Mouse (Mus musculus): ENCODE measurements around the gene Wwox.
A peak's percentile ranks its signal among the peaks of the same experiment; 100 is the strongest.

The Wwox gene

GRCm38 (mm10) chr8:115025390-115026098, 586.1 kb downstream of the Wwox start:
- DNase-seq (ENCODE audit: low spot score) = no peak

- no peak for DNase-seq (ENCODE audit: low spot score)
Measured at GRCm38 (mm10) chr8:115026201-115026600, 586.7 kb downstream of the Wwox start.

DNA sequence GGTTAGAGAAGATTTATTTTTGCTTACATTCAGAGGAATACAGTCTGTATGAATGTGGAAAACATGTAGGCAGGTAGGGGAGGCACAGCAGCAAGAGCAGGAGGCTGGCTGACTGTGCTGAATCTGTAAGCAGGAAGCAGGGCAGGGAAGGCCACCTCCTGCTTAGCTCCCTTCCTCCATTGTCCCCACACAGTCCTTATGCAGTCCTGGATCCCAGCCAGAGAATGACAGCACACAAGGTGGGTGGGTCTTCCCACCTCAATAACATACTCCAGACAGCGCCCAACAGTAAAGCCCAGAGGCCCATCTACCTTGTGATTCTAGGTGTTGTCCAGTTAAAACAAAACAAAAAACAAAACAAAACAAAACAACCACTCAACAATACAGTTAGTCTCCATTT, 593.7 kb downstream of the Wwox start:
- DNase-seq (ENCODE audit: low spot score) = no peak

GRCm38 (mm10) chr8:115036016-115036415, 596.6 kb downstream of the Wwox start:
- DNase-seq (ENCODE audit: low spot score) = no peak

- no peak for DNase-seq (ENCODE audit: low spot score)
Measured at GRCm38 (mm10) chr8:115038426-115038825, 599.0 kb downstream of the Wwox start.

- no peak for DNase-seq (ENCODE audit: low spot score)
Measured at GRCm38 (mm10) chr8:115045746-115046145, 606.3 kb downstream of the Wwox start.

DNA sequence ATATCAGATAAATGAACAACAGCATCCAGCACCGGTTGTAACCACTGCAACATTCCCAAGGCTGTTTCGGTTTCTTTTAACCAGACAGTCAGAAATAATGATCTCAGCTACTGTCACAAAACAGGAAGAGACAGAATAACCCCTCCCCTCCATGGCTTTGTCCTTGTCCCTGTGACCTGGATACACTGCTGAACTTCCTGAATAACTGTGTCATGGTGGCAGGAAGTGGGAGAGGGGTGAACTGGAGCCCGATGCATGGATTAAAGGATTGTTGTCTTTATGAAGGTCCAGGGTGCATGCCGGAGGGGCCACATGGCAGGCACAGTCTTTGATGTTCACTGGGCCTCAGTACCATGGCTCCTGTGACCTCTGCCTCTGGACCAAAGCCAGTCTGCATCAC, 607.0 kb downstream of the Wwox start:
- DNase-seq (ENCODE audit: low spot score) = no peak

DNA sequence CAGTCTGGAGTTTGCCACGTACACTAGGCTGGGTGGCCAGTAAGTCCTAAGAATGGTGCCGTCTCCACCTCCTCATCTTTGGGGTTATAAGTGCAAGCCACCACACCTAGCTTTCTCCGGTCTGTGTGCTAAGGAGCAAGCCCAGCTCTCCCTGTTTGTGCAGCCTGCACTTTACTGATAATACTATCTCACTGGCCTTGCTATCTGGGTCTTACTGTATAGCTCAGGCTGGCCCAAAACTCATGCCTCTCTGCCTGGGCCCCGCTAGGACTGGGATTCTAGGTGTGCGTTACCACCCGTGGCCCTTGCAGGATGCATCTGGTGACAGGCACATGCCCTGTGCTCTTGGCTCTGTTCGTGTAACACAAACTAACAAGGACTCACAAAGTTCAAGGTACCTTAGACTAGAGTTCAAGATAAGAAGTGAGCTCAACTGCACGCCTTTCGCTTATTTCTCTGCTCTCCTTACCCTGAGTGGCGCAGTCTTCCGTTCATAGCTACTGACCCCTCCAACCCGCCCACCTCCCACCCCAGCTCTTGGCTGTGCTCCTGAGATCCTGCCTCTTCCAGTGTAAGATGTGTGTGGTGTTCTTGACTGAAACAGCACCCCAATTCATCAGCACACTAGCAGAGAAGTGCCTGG, 618.9 kb downstream of the Wwox start:
- no peak for DNase-seq (ENCODE audit: low spot score)

GRCm38 (mm10) chr8:115063623-115064022, 624.2 kb downstream of the Wwox start:
- no peak for DNase-seq (ENCODE audit: low spot score)

GRCm38 (mm10) chr8:115064691-115065090, 625.2 kb downstream of the Wwox start:
- no peak for DNase-seq (ENCODE audit: low spot score)

DNA sequence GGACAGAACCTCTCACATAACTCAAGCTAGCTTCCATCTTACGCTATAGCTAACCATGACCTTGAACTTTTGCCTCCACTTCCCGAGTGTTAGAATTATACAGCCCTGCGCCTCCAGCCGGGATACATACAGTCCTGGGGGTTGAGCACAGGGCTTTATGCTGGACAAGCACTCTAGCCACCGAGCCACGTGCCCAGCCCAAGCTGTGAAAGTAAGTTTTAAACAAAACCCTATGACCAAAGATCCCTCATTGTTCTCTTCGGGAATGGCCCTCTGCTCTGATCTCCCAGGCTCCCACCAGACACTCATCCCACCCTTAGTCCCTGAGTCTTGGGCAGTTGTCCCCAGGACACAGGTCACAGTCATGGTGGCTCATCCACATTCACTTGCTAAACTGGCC, 625.9 kb downstream of the Wwox start:
- DNase-seq (ENCODE audit: low spot score) = no peak

DNA sequence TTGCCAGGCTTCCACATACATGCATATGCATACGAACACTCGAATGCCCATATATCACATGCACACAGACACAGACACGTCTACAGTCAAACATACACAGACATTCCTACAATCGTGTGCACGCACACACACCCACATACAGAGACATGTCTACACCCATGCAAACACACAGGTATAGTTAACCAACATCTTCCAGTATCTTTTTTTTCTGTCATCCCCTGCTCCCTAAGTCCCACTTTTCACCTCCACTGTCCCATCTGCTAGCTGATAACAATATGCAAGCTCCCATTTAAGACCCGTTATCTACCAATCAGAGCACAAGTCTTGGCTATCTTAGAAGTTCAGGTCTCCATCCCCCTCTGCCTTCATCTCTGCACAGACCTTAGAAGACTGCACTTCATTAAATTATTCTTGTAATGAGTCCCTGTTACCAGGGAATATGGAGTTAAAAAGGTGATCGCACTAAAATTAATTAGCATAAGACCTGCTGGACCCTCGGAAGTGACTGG, 627.1 kb downstream of the Wwox start:
- DNase-seq (ENCODE audit: low spot score) = no peak

DNA sequence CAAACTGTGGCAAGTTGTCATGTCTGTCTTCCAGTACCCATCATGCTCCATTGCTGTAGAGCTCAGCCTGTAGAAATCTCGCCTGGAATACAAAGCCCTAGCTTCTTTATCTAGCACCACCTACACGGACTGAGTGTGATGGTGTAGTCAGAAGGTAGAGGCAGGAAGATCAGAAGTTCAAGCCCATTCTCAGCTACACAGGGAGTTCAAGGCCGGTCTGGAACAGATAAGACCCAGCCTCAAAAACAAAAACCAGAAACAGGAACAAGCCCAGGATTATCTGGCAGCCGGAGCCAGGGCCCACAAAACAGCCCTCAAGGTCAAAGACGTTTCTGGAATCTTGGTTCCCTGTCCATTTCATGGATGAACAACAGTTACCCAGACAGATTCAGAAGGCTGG, 629.3 kb downstream of the Wwox start:
- no peak for DNase-seq (ENCODE audit: low spot score)

GRCm38 (mm10) chr8:115070225-115070624, 630.8 kb downstream of the Wwox start:
- no peak for DNase-seq (ENCODE audit: low spot score)

- DNase-seq (ENCODE audit: low spot score) = no peak
Measured at GRCm38 (mm10) chr8:115071231-115071630, 631.8 kb downstream of the Wwox start.

DNA sequence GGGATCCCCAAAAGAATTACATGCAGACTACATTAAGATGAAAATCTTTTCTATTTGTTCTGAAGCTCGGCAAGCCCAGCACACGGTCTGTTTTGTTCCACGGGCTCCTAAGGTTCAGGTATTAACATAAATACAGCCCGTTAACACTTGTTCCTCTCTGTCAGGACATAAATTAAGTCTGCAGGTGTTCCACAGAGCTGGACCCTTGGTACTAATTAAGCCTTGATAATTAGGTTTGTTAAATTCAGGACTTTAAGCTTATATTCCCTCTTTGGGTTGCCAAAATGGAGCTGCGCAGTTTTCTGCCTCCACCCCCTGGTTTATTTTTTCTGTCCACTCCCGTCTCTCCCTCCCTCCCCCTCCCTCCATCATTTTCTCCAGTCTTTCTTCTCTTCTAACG, 638.8 kb downstream of the Wwox start:
- DNase-seq (ENCODE audit: low spot score) = no peak

DNA sequence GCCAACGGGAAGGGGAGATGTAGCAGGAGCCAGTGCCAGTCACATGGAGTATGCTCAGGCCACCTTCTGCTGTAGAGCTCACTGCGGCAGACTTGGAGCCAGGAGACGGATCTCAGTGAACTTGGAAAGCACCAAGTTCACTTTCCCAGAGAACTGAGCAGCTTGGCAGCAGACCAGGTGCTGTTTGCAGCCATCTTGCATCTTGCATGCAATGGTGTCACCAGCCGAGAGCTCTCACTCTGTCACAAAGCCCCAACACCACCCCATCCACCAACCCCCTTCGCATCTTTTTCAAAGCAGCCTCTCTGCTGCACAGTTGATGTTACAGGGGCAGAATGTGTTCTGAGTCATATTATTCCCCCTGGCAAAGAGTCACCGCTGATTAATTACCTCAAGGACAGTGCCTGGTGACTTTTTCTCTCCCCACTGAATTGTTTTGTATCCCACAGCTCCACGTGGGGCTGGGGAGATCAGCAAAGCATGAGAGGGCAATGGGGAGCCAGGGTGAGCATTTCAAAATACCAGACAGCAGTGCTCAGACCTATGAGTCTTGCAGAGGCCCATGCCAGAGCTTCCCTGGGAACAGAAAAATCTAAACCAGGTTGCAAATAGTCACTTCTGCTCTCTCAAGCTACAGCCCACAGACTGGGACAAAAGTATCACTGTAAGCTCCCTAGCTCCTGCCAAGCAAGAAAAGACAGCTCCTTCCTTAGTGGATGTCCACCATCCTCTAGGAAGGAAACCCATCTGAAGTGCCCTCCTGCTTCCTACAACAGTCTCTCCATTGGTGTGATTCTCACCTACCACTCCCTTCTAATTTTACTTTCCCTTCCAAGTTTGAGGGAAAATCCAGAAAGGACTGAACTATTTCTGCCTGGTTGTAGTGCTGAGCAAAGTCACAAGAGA, 642.1 kb downstream of the Wwox start:
- no peak for DNase-seq (ENCODE audit: low spot score)

- DNase-seq (ENCODE audit: low spot score) = no peak
Measured at GRCm38 (mm10) chr8:115088162-115088561, 648.7 kb downstream of the Wwox start.

GRCm38 (mm10) chr8:115089744-115090143, 650.3 kb downstream of the Wwox start:
- no peak for DNase-seq (ENCODE audit: low spot score)

DNA sequence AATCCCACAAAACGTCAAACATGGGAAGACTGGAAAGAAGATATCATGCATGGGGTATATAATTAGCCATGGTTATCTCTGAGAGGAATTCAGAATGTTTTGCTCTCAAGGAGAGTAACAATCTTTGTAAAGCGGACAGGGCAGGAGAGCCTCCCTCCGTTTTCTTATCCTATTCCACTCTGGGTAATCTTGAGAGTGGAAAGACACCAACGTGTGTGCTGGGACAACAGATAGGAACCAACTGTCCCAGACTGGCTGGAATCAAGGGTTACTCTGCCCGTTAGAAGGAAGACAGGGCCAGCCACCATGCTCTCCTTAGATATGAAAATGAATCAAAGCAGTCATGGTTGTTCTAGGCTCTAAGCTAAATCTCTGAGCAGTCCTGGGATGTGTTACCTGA, 650.7 kb downstream of the Wwox start:
- no peak for DNase-seq (ENCODE audit: low spot score)

- DNase-seq (ENCODE audit: low spot score) = peak; percentile 51
Measured at GRCm38 (mm10) chr8:115095548-115095947, 656.1 kb downstream of the Wwox start.

- no peak for DNase-seq (ENCODE audit: low spot score)
Measured at GRCm38 (mm10) chr8:115097988-115098562, 658.6 kb downstream of the Wwox start.
